Mouse (Mus musculus): ENCODE data around the gene Sap25. TPM values are rescaled to one million over a fixed set of nuclear protein-coding genes. Genes with fewer than 3 reads are reported as not detected.

Gene Sap25
- 60.5 TPM for polyA plus RNA-seq (2017; shearing (Covaris generic))

GRCm38 (mm10) chr5:137641054-137641453, at the start of gene Sap25:
Gene Sap25, plus strand, starts transcription at chr5:137641334.

GRCm38 (mm10) chr5:137600619-137601364, 40.3 kb upstream of the Sap25 start, which contains the start of gene Mospd3:
Gene Mospd3, minus strand, starts transcription at chr5:137601058.

GRCm38 (mm10) chr5:137613550-137613949, 27.6 kb upstream of the Sap25 start, which contains the start of gene Pcolce:
Gene Pcolce, minus strand, starts transcription at chr5:137613784.

GRCm38 (mm10) chr5:137628498-137629305, 12.4 kb upstream of the Sap25 start, which contains the start of the genes Fbxo24, Lrch4 and Gm20605:
Gene Fbxo24, minus strand, starts transcription at chr5:137629002.
Gene Lrch4, plus strand, starts transcription at chr5:137629121.
Gene Gm20605, plus strand, starts transcription at chr5:137629175.

GRCm38 (mm10) chr5:137645652-137646091, 4.5 kb downstream of the Sap25 start, which contains the start of gene Irs3:
Gene Irs3, minus strand, starts transcription at chr5:137645714.

GRCm38 (mm10) chr5:137684294-137685123, 43.4 kb downstream of the Sap25 start, which contains the start of gene Agfg2:
Gene Agfg2, minus strand, starts transcription at chr5:137684726.

Other genes with a start within 250 kb of the Sap25 start
- 0.09 TPM for gene Zan, start 164.3 kb upstream of the Sap25 start, polyA plus RNA-seq (2017; shearing (Covaris generic))
- gene Pop7, start 138.8 kb upstream of the Sap25 start, polyA plus RNA-seq (2017; shearing (Covaris generic)), result 23.4 TPM
- gene Gigyf1, start 122.8 kb upstream of the Sap25 start, polyA plus RNA-seq (2017; shearing (Covaris generic)), result 20.3 TPM
- gene Epo, start 108.1 kb upstream of the Sap25 start, polyA plus RNA-seq (2017; shearing (Covaris generic)), result not detected
- gene Gnb2, start 107.8 kb upstream of the Sap25 start, polyA plus RNA-seq (2017; shearing (Covaris generic)), result 247 TPM
- gene Actl6b, start 87.8 kb upstream of the Sap25 start, polyA plus RNA-seq (2017; shearing (Covaris generic)), result not detected
- not detected for gene Tfr2, start 71.5 kb upstream of the Sap25 start, polyA plus RNA-seq (2017; shearing (Covaris generic))
- 47.7 TPM for gene Mospd3, start 40.3 kb upstream of the Sap25 start, polyA plus RNA-seq (2017; shearing (Covaris generic))
- 0.59 TPM for gene Pcolce, start 27.6 kb upstream of the Sap25 start, polyA plus RNA-seq (2017; shearing (Covaris generic))
- not detected for gene Fbxo24, start 12.3 kb upstream of the Sap25 start, polyA plus RNA-seq (2017; shearing (Covaris generic))
- gene Lrch4, start 12.2 kb upstream of the Sap25 start, polyA plus RNA-seq (2017; shearing (Covaris generic)), result 214 TPM
- 36.7 TPM for gene Gm20605, start 12.2 kb upstream of the Sap25 start, polyA plus RNA-seq (2017; shearing (Covaris generic))
- not detected for gene Irs3, start 4.4 kb downstream of the Sap25 start, polyA plus RNA-seq (2017; shearing (Covaris generic))
- 16.2 TPM for gene Agfg2, start 43.4 kb downstream of the Sap25 start, polyA plus RNA-seq (2017; shearing (Covaris generic))
- gene Nyap1, start 100.3 kb downstream of the Sap25 start, polyA plus RNA-seq (2017; shearing (Covaris generic)), result 0.52 TPM
- gene Tsc22d4, start 104.4 kb downstream of the Sap25 start, polyA plus RNA-seq (2017; shearing (Covaris generic)), result 156 TPM
- gene Ppp1r35, start 137.5 kb downstream of the Sap25 start, polyA plus RNA-seq (2017; shearing (Covaris generic)), result 51.7 TPM
- 69.2 TPM for gene Mepce, start 146.3 kb downstream of the Sap25 start, polyA plus RNA-seq (2017; shearing (Covaris generic))
- 11.0 TPM for gene Zcwpw1, start 146.5 kb downstream of the Sap25 start, polyA plus RNA-seq (2017; shearing (Covaris generic))
- gene Pilra, start 194.9 kb downstream of the Sap25 start, polyA plus RNA-seq (2017; shearing (Covaris generic)), result 0.32 TPM
- gene Pilrb1, start 216.8 kb downstream of the Sap25 start, polyA plus RNA-seq (2017; shearing (Covaris generic)), result not detected
- gene Pilrb2, start 230.5 kb downstream of the Sap25 start, polyA plus RNA-seq (2017; shearing (Covaris generic)), result 0.31 TPM

Data from effector memory CD4-positive, alpha-beta T cell, adult 5 months (primary cell).